ENCODE assay signal across 8 mouse cellular contexts in genomic region chr10:80655406-80656129, GRCm38 (mm10). TPM values are rescaled to one million over a fixed set of nuclear protein-coding genes. Genes with fewer than 3 reads are reported as not detected.
A peak's percentile ranks its signal among the peaks of the same experiment; 100 is the strongest.
DNase-seq lines count a peak whose midpoint lies in the region; ATAC-seq and TF ChIP-seq lines count a peak whose summit lies in the region.

No protein-coding gene starts in this region.

- H3K9me3 ChIP-seq in ES-Bruce4 (replicated peaks; ENCODE audit: control insufficient read depth, insufficient read depth, low read length, poor library complexity, severe bottlenecking) = no peaks in the 10 kb centered on the region
- no peaks in the 10 kb centered on the region for H3K9me3 ChIP-seq in forebrain, postnatal 0 days (ENCODE audit: low read length)
- no peaks in the 10 kb centered on the region for H3K9me3 ChIP-seq in liver, embryonic 15.5 days (replicated peaks)

- peak overlapping the region; percentile 88 for H3K4me2 ChIP-seq in forebrain, postnatal 0 days (ENCODE audit: low read depth)
- H3K4me2 ChIP-seq in liver, embryonic 15.5 days = peak overlapping the region; percentile 92

- no peak for DNase-seq in heart, adult 2 months
- DNase-seq in heart, postnatal 10 days = no peak
- no peak for DNase-seq in forebrain, postnatal 0 days
- DNase-seq in ovary, postnatal 14 days (ENCODE audit: low spot score) = no peak
- no peak for DNase-seq in gastrocnemius, postnatal 14 days
- no peak for DNase-seq in thymus, postnatal 25 days

- H3K27me3 ChIP-seq in heart, adult 2 months (ENCODE audit: control insufficient read depth, insufficient read depth, low read length) = no peaks in the 10 kb centered on the region
- H3K27me3 ChIP-seq in ES-Bruce4 (ENCODE audit: control insufficient read depth, insufficient read depth, low read length, poor library complexity, severe bottlenecking) = no peaks in the 10 kb centered on the region
- H3K27me3 ChIP-seq in forebrain, postnatal 0 days (ENCODE audit: insufficient read depth, low read length) = no peaks in the 10 kb centered on the region
- no peaks in the 10 kb centered on the region for H3K27me3 ChIP-seq in liver, embryonic 15.5 days

- peaks cover 8% of the 10 kb centered on the region for H3K4me1 ChIP-seq in heart, adult 2 months (ENCODE audit: control insufficient read depth, insufficient read depth, low read length)
- H3K4me1 ChIP-seq in ES-Bruce4 (ENCODE audit: control insufficient read depth, insufficient read depth, low read length) = peaks cover 9% of the 10 kb centered on the region
- peaks cover 9% of the 10 kb centered on the region for H3K4me1 ChIP-seq in forebrain, postnatal 0 days (ENCODE audit: insufficient read depth)
- peaks cover 63% of the 10 kb centered on the region for H3K4me1 ChIP-seq in liver, embryonic 15.5 days (replicated peaks)

- TF ChIP-seq EP300 in heart, adult 2 months (IDR thresholded peaks at IDR 0.05; ENCODE audit: insufficient read depth, low read depth, low read length) = no peak
- no peak for TF ChIP-seq EP300 in ES-Bruce4 (IDR thresholded peaks at IDR 0.05; ENCODE audit: insufficient read depth, low read depth, low read length)

- no peak for ATAC-seq in forebrain, postnatal 0 days
- peak; percentile 4; the same call in 1 of the 2 replicates for ATAC-seq in liver, embryonic 15.5 days (ENCODE audit: insufficient read depth)

- H3K79me2 ChIP-seq in heart, adult 2 months (replicated peaks; ENCODE audit: control insufficient read depth, insufficient read depth, low read length) = no peaks in the 10 kb centered on the region; the same call in none of the 2 replicates

- no peak for TF ChIP-seq CTCF in heart, adult 2 months (IDR thresholded peaks at IDR 0.05)
- no peak for TF ChIP-seq CTCF in ES-Bruce4 (IDR thresholded peaks at IDR 0.05; ENCODE audit: low read depth, low read length)
- no peak for TF ChIP-seq CTCF in forebrain, postnatal 0 days (IDR thresholded peaks at IDR 0.05; ENCODE audit: low read depth)

- H3K9ac ChIP-seq in heart, adult 2 months (ENCODE audit: low read depth, low read length) = peak overlapping the region; percentile 94
- peak overlapping the region; percentile 81 for H3K9ac ChIP-seq in ES-Bruce4 (ENCODE audit: low read depth, poor library complexity, severe bottlenecking)
- peak overlapping the region; percentile 88 for H3K9ac ChIP-seq in forebrain, postnatal 0 days
- peak overlapping the region; percentile 90 for H3K9ac ChIP-seq in liver, embryonic 15.5 days

- H3K4me3 ChIP-seq in heart, adult 2 months = peak overlapping the region; percentile 73
- peak overlapping the region; percentile 93 for H3K4me3 ChIP-seq in ES-Bruce4 (ENCODE audit: low read depth, low read length)
- H3K4me3 ChIP-seq in forebrain, postnatal 0 days (ENCODE audit: low read depth, low read length) = peak overlapping the region; percentile 80
- peak overlapping the region; percentile 86 for H3K4me3 ChIP-seq in liver, embryonic 15.5 days (replicated peaks)

- peak overlapping the region; percentile 61; the same call in 1 of the 2 replicates for H3K27ac ChIP-seq in heart, adult 2 months
- H3K27ac ChIP-seq in ES-Bruce4 (ENCODE audit: insufficient read depth, low read length) = no peak overlapping the region
- H3K27ac ChIP-seq in forebrain, postnatal 0 days (ENCODE audit: low read depth, low read length) = peak overlapping the region; percentile 94
- H3K27ac ChIP-seq in liver, embryonic 15.5 days (replicated peaks) = peak overlapping the region; percentile 87

- TF ChIP-seq POLR2A in heart, adult 2 months (IDR thresholded peaks at IDR 0.05; ENCODE audit: insufficient read depth, low read depth, low read length) = no peak
- TF ChIP-seq POLR2A in ES-Bruce4 (IDR thresholded peaks at IDR 0.05; ENCODE audit: insufficient read depth, low read length) = no peak

- intact Hi-C loops in heart, adult 2 months (cut with DNase I) = loop anchor here (2.0 kb wide), 2 partner anchors 23 to 31 kb away; no protein-coding TSS in a partner anchor
- intact Hi-C loops in heart, postnatal 10 days (cut with DNase I) = loop anchor here (2.0 kb wide), 2 partner anchors 31 to 77 kb away; no protein-coding TSS in a partner anchor
- intact Hi-C loops in gastrocnemius, postnatal 14 days (cut with DNase I; ENCODE audit: low total_unique reads) = no loop called here

- 6% methylated on average over 12 of the region's 12 CpGs for WGBS in heart, adult 2 months
- 4% methylated on average over 12 of the region's 12 CpGs for WGBS in forebrain, postnatal 0 days
- 3% methylated on average over 12 of the region's 12 CpGs for WGBS in liver, embryonic 15.5 days (ENCODE audit: insufficient replicate concordance)

- H3K36me3 ChIP-seq in heart, adult 2 months (ENCODE audit: control insufficient read depth, insufficient read depth, low read length) = no peaks in the 10 kb centered on the region
- H3K36me3 ChIP-seq in ES-Bruce4 (ENCODE audit: control insufficient read depth, insufficient read depth, low read length, poor library complexity, severe bottlenecking) = no peaks in the 10 kb centered on the region
- no peaks in the 10 kb centered on the region for H3K36me3 ChIP-seq in forebrain, postnatal 0 days (ENCODE audit: insufficient read depth)
- H3K36me3 ChIP-seq in liver, embryonic 15.5 days (replicated peaks) = no peaks in the 10 kb centered on the region

RNA-seq across cellular contexts. Expression of gene Btbd2, which starts 1.3 kb away (rescaled TPM):
- total RNA-seq in heart, adult 2 months (2021) = 10 to 100 TPM; 43.7 to 44.2 TPM
- 57.3 and 60.1 TPM in 2 replicates for polyA plus RNA-seq in heart, adult 2 months (2012; rRNA removed)
- 10 to 100 TPM; 42.2 to 46.4 TPM for total RNA-seq in heart, postnatal 10 days (2021)
- 45.6 and 47.1 TPM in 2 replicates for polyA plus RNA-seq in ES-Bruce4 (2011; ENCODE audit: insufficient read depth, insufficient read length, low read depth, missing spikeins)
- 105 and 131 TPM in 2 replicates for total RNA-seq in forebrain, postnatal 0 days (2014; rRNA removed)
- 70.4 and 77.6 TPM in 2 replicates for polyA plus RNA-seq in forebrain, postnatal 0 days (2015; fragmentation: Nextera tagmentation; extraction: Ambion mirVana)
- 14.4 and 15.9 TPM in 2 replicates for polyA plus RNA-seq in liver, embryonic 15.5 days (2015; fragmentation: Nextera tagmentation; extraction: Ambion mirVana)
- 10 to 100 TPM; 30.1 to 34.4 TPM for total RNA-seq in gastrocnemius, postnatal 14 days (2021)

RNA-seq across cellular contexts. Expression of gene Mknk2, which starts 22.3 kb away (rescaled TPM):
- total RNA-seq in heart, adult 2 months (2021) = 100 to 1,000 TPM; 176 to 229 TPM
- 199 and 208 TPM in 2 replicates for polyA plus RNA-seq in heart, adult 2 months (2012; rRNA removed)
- total RNA-seq in heart, postnatal 10 days (2021) = 100 to 1,000 TPM; 143 to 159 TPM
- 54.6 and 57.4 TPM in 2 replicates for polyA plus RNA-seq in ES-Bruce4 (2011; ENCODE audit: insufficient read depth, insufficient read length, low read depth, missing spikeins)
- total RNA-seq in forebrain, postnatal 0 days (2014; rRNA removed) = 55.2 and 69.8 TPM in 2 replicates
- 42.4 and 43.6 TPM in 2 replicates for polyA plus RNA-seq in forebrain, postnatal 0 days (2015; fragmentation: Nextera tagmentation; extraction: Ambion mirVana)
- polyA plus RNA-seq in liver, embryonic 15.5 days (2015; fragmentation: Nextera tagmentation; extraction: Ambion mirVana) = 74.9 and 84.6 TPM in 2 replicates
- 100 to 1,000 TPM; 167 to 186 TPM for total RNA-seq in gastrocnemius, postnatal 14 days (2021)

RNA-seq across cellular contexts. Expression of gene Csnk1g2, which starts 32.9 kb away (rescaled TPM):
- total RNA-seq in heart, adult 2 months (2021) = 100 to 1,000 TPM; 117 to 130 TPM
- 125 and 130 TPM in 2 replicates for polyA plus RNA-seq in heart, adult 2 months (2012; rRNA removed)
- total RNA-seq in heart, postnatal 10 days (2021) = 100 to 1,000 TPM; 137 to 141 TPM
- polyA plus RNA-seq in ES-Bruce4 (2011; ENCODE audit: insufficient read depth, insufficient read length, low read depth, missing spikeins) = 82.7 and 84.6 TPM in 2 replicates
- total RNA-seq in forebrain, postnatal 0 days (2014; rRNA removed) = 127 and 135 TPM in 2 replicates
- 91.8 and 94.1 TPM in 2 replicates for polyA plus RNA-seq in forebrain, postnatal 0 days (2015; fragmentation: Nextera tagmentation; extraction: Ambion mirVana)
- 49.7 and 60.4 TPM in 2 replicates for polyA plus RNA-seq in liver, embryonic 15.5 days (2015; fragmentation: Nextera tagmentation; extraction: Ambion mirVana)
- 100 to 1,000 TPM in 1 of 2 experiments, 10 to 100 TPM in 1; 94.3 to 105 TPM for total RNA-seq in gastrocnemius, postnatal 14 days (2021)

RNA-seq across cellular contexts. Expression of gene Mob3a, which starts 46.2 kb away (rescaled TPM):
- 1 to 10 TPM; 7.4 to 7.6 TPM for total RNA-seq in heart, adult 2 months (2021)
- polyA plus RNA-seq in heart, adult 2 months (2012; rRNA removed) = 11.7 and 13.6 TPM in 2 replicates
- total RNA-seq in heart, postnatal 10 days (2021) = 10 to 100 TPM; 10.1 to 11.3 TPM
- 17.5 and 19.8 TPM in 2 replicates for polyA plus RNA-seq in ES-Bruce4 (2011; ENCODE audit: insufficient read depth, insufficient read length, low read depth, missing spikeins)
- 54.1 and 57.8 TPM in 2 replicates for total RNA-seq in forebrain, postnatal 0 days (2014; rRNA removed)
- 38.9 and 45.9 TPM in 2 replicates for polyA plus RNA-seq in forebrain, postnatal 0 days (2015; fragmentation: Nextera tagmentation; extraction: Ambion mirVana)
- polyA plus RNA-seq in liver, embryonic 15.5 days (2015; fragmentation: Nextera tagmentation; extraction: Ambion mirVana) = 28.0 and 31.6 TPM in 2 replicates
- total RNA-seq in gastrocnemius, postnatal 14 days (2021) = 1 to 10 TPM; 5.5 to 7.4 TPM

RNA-seq across cellular contexts. Expression of gene Izumo4, which starts 46.4 kb away (rescaled TPM):
- total RNA-seq in heart, adult 2 months (2021) = 1 to 10 TPM; 3.4 to 3.8 TPM
- polyA plus RNA-seq in heart, adult 2 months (2012; rRNA removed) = 13.3 and 15.6 TPM in 2 replicates
- total RNA-seq in heart, postnatal 10 days (2021) = 1 to 10 TPM; 2.9 to 4.1 TPM
- polyA plus RNA-seq in ES-Bruce4 (2011; ENCODE audit: insufficient read depth, insufficient read length, low read depth, missing spikeins) = 7.2 and 9.6 TPM in 2 replicates
- 37.9 and 39.5 TPM in 2 replicates for total RNA-seq in forebrain, postnatal 0 days (2014; rRNA removed)
- polyA plus RNA-seq in forebrain, postnatal 0 days (2015; fragmentation: Nextera tagmentation; extraction: Ambion mirVana) = 34.4 and 36.7 TPM in 2 replicates
- polyA plus RNA-seq in liver, embryonic 15.5 days (2015; fragmentation: Nextera tagmentation; extraction: Ambion mirVana) = 7.1 and 8.1 TPM in 2 replicates
- total RNA-seq in gastrocnemius, postnatal 14 days (2021) = 1 to 10 TPM; 3.2 to 3.5 TPM
